Mouse (Mus musculus) kidney, postnatal 36 days (tissue): ENCODE measurements at regions not wholly inside any gene's neighbourhood (a gene's known extent, or its start where the extent isn't known, plus 50 kb on each side); places are given as distances from the start of the nearest gene placed in this dataset.

Experiments used
- DNase-seq, 2 experiments: peaks; one replicate each; pipeline ENCODE4 v3.0.0; 2021 to 2022; ENCODE audit warnings: mixed read lengths in 2 of 2

DNA sequence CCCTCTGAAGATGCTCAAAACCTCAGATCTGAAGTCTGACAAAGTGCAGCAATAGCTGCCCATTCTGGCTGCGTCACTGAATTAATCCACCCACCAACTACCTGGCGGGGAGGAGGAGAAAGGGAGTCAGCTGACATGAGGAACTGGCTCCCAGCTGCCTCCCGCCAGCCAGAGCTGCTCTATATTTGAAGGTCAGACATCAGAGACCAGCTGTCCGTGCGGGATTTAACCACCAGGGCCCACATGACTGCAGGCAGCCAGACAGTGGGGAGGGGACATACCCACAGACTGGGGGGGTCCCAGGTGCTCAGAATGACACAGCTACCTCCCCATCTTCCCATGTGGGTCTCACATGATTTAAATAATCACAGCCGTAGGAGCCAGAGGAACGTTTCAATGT is 94.8 kb upstream of the Aldh1b1 start:
- peak in 1 of 2 experiments; percentile 18 for DNase-seq

DNA sequence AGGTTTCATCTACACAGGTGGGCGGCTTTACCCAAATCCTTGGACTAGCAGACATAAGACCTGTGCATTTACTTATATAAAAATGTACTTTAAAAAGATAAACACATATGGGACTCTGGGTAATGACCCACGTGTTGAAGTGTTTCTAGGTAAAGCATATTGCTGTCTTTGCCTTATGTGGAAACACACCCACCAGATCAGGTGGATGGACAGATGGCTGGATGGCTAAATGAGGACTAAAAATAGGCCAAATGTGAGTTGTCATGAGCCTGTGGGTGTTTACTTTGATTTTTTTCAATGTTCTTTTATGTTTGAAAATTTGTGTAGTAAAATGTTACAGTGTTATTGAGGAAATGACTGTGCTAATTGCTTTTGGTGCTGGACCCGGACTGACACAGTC is 99.2 kb upstream of the Aldh1b1 start:
- DNase-seq, result no peak

DNA sequence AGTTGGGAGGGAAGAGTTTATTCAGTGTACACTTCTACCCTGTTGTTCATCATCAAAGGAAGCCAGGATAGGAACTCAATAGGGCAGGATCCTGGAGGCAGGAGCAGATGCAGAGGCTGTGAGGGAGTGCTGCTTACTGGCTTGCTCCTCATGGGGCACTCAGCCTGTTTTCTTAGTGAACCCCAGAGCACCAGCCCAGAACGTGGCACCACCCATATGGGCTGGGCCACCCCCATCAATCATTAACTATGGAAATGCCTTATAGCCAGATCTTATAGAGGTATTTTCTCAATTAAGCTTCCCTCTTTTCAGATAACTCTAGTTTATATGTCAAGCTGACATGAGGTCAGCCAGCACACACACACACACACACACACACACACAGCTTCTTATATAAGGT is 103.6 kb upstream of the Aldh1b1 start:
- DNase-seq, result no peak

DNA sequence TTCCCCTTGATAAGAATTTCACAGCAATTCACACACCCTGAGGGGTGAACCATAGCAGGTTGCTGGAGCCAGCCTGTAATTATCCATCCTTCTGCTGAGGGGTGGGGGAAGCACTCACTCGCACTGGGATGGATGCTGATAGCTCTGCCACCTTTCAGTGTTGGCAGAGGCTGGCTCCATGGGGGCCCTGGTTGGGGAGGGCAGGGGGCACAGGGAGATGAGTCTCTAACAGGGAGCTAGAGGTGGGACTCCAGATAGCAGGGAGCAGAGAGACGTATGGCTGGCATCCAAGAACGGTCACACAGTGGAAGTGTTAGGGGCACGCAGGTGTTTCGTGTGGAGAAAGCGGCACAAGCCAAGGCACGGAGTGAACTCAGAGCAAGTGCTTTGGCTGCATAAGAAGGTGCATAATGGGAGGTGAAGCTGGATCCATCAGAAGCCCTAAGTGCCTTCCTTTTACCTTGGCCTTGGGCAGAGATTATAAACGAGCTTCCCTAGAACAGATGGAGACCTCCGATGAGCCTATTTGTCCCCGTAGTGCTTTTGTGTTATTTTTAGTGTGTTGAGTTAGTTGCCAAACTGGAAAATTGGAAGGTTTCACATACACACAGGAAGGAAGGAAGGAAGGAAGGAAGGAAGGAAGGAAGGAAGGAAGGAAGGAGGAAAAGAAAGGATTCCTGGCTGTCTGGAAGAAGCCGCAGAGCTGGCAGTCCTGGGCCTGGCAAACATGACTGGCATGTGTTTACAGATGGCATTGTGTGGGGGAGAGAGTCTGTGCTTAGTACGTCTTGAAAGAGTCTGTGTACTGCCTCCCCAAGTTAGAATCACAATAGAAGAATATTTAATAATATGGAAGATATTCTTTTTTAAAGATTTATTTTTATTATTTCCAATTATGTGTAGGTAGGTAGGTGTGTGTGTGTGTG is 108.6 kb upstream of the Aldh1b1 start:
- no peak for DNase-seq

DNA sequence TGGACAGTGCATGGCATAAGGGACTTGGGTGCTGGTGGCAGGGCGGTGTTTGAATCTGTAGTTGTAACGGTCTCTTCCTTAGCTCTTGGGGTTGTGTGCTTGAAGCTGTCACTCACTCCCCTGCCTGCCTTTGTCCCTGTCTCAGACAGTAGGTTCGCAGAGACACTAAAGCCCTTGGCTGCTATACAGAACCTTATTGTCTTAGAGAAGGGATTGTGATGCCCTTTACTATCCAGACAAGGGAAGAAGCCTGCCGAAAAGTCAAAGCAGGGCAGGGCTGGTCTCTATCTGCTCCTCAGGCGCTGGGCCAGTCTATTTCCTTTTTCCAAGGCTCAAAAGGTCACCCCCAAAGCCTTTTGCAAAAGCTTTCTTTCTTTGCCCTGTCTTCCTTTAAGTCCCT is 109.2 kb upstream of the Aldh1b1 start:
- no peak for DNase-seq

DNA sequence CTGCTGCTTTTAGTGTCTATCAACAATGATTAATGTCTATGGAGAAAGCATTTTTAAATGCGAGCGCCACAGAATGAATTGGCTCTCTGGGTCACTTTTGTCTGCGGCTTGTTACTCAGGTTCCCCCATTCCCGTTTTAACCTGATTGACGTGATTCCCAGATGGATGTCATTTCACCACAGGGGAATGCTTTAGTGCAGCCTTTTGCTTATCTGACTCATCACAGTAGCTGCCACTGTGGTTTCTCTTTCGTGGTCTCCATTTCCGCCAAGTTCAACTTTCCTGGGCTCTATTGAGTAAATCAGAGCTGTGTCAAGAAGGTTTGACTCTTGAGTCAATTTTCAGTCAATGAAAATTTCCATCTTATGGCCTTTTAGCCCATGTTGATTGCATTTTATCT is 110.6 kb upstream of the Aldh1b1 start:
- no peak for DNase-seq

DNA sequence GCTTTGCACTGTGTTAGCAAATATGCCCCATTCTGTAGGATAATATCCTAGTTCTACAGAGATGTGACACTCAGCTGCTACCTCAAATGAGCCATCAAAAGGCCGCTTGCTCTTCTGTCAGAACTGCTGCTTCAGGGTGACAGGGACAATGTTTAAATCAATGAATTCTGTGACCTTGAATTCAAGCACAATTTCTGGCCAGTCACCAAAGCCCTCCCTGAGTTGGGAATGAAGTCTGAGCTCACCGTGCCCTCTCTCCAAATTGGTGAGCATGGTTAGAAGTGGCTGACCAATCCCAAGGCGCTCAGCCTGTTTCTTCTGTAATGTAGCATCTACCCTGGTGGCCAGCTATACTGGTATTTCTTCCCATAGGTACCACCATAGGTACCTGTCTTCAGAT is 113.8 kb upstream of the Aldh1b1 start:
- DNase-seq, result no peak

DNA sequence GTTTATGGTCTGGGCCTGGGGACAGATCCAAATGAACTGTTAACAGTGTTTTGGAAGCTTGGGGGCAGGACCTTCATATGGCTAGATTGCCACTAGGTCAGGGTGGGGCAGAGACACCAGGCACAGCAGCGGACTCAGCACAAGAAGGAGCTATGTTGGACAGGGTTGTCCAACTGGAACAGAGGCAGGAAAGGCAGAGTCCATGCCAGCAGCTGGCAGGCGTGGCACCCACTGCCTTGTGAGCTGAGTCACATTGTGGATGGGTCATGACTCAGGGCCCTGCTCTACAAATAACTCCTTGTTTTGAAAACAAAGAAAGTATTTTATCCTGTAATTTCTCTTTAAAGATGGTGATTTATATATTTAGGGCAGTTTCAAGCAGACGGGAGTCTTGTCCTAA is 115.6 kb upstream of the Aldh1b1 start:
- peak; percentile 16 to 52 for DNase-seq

DNA sequence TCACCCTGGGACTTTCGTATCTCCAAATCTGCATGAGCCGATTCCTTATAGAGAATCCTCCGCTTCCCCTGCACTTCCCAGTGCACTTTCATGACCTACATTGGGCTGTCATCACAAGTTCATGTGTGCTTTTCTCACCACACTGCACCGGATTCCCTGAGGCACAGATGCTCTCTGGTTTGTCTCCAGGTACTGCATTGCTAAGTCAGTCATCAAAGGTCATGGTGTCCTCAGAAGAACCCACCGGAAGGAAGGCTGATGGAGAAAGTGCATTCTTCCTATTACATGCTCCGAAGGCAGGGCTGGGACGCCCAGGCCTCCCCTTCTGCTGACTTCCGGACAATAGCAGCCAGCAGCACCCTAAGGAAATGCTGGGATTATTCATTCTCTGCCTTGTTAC is 116.1 kb upstream of the Aldh1b1 start:
- DNase-seq, result no peak

DNA sequence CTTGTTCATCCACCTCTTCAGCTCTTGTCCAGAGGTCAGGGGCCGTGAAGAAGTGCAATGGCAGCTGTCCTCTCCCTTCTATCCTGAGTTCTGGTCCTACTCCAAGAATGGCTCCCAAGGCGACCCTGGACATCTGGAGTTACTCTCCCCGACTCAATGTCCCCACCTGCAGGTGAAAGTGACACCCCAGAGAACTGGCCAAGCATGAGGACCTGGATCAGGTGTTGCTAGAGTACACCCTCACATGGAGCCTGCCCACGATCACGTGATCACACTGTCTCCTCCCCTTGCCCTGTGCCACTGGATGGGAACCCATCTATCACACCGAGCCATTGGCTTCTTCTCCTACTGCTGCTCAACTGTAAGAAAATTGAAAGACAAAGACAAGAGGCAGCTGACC is 122.7 kb upstream of the Aldh1b1 start:
- peak; percentile 29 to 46 for DNase-seq

DNA sequence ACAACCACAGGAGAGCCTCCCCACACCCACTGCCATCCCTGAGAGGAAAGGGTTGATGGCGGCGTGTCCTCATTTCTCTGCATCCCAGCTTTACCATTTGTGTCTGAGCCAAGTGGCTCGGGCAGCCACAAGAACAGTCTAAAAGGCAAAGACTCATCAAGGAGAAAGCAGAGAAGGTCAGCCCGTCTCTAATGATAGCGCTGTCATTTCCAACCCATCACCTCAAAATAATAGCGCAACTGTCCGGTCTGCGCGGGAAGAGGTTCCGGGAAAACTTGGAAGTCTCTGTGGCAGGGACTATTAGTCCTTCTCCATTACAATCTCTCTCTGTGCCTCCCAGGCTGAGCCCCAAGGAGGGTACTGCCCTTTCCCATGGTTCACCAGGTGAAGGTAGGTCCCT is 124.5 kb upstream of the Aldh1b1 start:
- DNase-seq, result no peak

DNA sequence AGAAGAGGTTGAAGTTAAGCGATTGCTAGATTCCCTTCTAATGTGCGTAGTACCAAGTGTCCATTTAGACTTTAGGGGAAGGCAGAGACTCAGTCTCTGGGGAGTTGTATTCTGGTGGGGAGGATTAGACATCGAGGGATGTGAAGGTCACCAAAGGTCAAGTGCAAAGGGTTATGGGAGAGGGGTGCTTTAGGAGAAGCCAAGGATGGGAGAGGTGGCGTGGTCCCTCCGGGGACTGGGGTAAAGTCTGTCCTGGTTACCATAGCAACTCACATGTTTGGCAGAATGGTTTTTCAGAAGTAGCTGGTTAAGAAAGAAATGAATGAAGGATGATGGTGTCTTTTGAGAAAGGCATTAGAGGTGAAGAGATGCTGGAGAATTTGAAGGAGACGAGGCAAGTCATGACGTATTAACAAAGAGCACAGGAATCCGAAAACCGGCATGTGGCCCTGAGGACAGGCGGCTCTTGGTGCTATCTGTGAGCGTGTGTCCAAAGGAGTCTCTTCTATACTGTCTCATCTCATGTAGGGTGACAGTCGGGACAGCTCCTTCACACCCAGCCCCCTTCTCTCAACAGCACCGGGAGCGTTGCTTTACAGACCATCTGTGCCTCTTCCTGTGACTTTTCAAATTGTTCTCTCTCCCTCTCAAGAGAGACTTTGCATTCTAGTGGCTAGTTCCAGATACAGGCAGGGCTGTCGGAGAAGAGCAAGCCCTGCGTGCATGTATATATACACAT is 125.6 kb upstream of the Aldh1b1 start:
- no peak for DNase-seq

DNA sequence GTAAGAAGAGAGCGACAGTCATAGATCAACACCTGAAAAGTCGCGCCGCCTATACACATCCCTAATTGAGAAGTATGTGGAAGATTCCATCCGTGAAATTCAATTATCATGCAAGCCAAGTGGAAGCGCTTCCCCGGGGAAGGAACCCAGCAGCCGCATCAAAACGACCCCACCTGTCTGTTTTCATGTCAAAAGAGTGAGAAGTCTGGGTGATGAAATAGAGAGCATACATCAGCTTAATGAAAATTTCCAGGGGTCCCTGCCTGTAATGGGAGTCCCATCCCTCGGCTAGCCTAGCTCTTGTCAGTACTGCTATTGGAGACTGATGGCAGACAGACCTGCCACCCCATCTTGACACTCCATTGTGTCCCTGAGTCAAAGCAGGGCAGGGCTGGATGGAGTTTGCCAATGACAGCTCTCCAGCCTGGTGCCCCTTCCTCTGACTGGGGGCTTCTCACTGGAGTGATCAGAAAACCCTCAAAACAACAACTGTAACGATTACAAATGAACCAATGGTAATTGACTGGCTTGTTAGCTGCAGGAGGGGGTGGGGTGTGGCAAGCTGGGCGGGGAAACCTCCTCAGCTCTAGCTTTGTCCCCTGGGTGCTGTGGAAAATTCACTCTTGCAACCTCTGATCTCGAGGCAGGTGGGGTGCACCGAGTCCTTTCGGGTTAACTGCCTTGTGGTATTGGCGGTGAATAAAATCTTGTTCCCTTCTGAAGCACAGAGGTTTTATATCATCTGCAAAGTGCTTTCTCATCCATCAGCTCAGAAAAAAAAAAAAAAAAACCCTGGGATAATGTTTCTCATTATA is 126.4 kb upstream of the Aldh1b1 start:
- no peak for DNase-seq

DNA sequence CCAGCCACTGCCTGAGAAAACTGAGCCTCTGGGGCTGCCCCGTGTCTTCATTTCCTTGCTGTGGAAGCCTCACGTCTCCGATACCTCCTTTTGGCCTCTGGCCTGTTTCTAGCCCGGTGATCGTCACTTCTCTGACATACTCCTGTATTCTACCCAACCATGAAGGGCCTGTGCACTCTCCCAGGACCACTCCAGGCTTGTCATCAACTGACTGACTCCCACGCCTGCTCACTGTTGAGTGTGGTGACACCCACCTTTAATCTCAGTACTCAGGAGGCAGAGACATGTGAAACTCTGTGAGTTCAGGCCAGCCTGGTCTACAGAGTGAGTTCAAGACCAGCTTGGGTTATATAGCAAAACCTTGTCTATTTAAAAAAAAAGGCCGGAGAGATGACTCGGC is 132.1 kb upstream of the Shb start:
- DNase-seq, result no peak

DNA sequence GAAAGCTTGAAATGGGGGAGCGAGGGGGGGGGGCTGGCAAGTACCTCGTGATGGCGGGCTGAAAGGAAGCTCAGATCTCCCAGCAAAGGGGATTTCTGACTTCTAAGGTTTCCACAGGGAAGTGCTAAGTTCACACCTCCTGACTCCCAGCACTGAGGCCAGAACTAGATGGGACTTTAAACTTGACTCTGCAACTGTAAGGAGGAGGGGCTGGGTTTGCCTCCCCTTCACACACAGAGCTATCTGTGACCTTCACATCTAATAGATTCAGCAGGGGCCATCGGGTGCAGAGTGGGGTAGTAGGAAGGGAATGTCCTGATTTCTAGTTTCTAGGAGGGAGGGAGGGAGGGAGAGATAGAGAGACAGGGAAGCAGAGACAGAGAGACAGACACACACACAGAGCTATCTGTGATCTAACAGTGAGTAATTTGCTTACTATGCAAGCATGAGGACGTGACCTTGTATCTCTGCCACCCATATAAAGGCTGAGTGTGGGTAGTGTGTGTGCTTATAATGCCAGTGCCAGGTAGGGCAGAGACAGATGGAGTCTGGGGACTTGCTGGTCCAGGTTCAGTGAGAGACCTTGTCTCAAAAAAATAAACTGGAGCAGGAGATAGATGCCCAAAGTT is 125.2 kb upstream of the Shb start:
- no peak for DNase-seq

DNA sequence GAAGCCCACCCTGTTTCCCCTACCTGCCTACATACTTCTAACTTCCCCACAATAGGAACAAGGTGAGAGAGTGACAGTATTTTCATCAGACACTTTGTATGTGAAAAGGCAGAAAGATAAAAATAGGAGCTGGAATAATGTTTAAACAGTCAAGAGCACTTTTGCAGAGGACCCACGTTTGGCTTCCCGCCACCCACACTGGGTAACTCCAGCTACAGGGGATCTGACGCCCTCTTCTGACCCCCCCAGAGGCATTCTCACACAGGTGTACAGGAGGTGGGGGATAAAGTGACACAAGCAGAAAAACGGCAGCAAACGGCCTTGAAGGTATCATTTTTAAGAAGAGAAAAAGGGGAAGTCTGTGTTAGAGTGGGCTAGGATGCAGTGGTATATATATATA is 123.5 kb upstream of the Shb start:
- no peak for DNase-seq

DNA sequence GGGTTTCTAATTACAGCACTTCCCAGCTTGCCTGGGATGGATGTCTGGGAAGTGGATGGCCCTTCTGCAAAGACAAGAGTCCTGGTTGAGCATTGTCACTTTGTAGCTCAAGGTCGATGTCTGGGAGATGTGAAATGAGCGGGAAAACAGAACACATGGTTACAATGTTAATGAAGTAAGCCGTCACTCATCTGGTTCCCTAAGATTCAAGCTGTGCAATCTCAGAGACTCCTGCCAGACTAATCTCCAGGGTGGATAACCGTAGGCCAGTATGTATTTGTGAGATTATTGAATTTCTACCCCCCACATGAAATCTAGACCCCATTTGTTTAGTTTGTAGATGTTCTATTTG is 122.5 kb upstream of the Shb start:
- DNase-seq, result no peak

DNA sequence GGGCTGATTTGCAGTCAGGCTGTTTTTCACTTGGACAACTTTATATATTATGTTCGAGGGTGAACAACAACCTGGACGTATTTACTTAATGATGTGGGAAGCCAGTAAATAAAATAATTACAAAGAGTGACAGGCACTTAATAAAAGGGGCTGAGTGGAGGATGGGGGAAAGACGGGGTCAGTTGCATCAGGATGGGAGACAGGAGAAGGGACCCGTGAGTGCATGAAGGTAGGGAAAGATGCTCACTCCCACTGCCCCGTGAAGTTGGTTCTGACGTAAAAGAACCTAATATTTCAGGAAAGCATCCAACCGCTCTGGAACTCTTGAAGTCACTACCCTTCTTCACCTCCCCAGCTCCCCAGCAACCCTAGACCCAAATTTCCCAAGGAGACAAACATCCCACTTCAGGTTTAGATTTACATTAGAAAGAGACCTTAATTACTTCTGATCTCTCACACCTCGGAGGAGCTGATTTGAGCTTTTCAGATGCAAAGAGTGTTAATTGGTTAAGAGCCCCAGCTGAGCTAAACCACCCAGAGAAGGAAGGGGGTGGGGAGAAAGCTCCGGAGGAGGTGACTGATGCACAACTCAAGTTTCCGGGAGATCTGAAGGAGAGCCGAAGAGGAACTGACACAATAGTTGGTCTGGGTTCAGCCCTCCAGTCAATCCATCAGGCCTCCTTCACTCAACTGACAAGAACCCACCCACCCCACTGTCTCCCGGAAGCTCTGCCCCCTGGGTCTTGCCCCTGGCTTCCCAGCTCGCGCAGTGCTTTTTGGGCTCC is 121.9 kb upstream of the Shb start:
- DNase-seq, result no peak

DNA sequence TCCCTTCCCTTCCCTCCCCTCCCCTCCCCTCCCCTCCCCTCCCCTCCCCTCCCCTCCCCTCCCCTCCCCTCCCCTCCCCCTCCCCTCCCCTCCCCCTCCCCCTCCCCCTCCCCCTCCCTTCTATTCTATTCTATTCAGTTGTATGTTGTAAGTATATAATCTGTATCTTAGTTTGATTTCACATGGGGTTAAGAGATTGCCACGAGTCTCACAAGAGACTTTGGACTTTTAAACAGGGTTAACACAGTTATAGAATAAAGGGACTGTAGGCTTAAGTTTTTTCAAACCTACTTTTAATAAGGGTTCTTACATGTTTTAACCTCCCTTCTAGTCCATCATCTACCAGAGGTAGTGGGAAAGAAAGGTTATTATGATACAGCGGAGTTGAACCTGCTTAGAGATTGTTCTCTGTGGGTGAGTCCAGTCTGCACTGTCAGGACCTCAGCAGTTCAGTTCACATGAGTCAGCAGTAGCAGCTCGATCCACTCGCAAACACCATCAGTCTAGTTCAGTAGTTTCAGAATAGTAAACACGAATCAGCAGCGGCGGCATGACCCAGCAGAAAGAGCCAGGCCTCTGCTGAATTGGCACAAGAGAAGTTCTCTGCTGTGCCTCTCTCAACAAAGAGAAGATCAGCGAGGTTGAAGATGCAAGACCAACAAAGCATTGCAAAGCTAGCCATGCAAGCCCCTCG is 116.8 kb upstream of the Shb start:
- peak in 1 of 2 experiments; percentile 5 for DNase-seq

DNA sequence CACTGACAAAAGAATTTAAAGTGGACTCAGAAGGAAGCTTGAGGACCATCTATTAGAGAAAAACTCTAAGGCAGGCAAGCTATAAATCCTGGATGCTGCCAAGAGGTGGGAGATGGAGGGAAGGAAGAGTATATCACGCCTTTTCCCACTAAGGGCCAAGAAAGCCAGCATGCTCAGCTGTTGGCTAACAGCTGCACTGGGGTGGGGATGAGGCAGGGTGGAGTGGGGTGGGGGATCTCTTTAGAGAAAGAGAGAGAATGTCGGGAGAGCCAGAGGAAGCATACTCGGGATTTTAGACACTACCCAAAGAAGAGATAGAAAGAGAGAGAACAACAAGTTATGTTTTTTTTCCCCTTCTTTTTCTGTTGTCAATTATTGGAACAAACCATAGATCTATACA is 115.2 kb upstream of the Shb start:
- DNase-seq, result no peak

DNA sequence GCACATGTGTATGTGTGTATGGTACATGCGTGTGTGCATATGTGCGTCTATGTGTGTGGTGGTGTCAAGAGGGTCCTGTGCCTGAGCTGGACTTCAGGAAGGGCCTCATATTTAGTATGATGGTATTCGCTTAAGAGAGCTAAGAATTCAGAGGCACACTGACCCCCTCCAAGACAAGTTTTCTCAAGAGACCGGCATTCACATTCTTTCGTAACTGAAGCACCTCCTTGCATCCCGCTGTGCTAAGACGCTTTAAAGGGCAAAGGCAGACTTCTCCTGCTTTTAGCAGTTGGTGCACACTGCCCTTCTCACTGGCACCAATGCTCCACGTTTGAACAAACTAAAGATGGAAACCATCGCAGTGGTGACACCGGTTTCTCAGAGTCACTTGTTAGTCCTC is 110.3 kb upstream of the Shb start:
- DNase-seq, result no peak

DNA sequence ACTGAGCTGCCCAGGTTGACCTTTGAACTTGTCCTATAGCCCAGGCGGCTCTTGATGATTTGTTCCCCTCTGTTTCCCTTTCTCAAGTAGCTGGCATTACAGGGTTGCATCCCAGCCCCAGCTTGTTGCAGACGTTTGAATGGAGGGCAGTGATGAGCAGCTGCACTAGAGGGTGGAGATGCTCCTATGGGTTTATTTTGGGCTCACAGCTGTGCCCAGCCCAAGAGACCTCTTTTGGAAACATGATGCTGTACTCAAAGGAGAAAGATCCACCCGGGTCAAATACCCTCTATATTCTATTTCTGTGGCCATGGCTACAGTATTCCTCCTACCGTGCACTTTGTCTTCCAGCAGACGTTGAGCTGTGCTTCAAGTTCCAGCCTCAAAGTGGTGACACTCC is 109.0 kb upstream of the Shb start:
- no peak for DNase-seq
